Mouse (Mus musculus) neural tube, embryonic 15.5 days (tissue): ENCODE results near the gene Asb18. TPM values are rescaled to one million over a fixed set of nuclear protein-coding genes. Genes with fewer than 3 reads are reported as not detected.

ENCODE experiments used
- ATAC-seq: fragments of 200-750 bp; cut with Nextera tagmentation; 2 replicates; pipeline ENCODE4 v1.8.0; 2017; ENCODE audit warnings: mild to moderate bottlenecking, moderate TSS enrichment, moderate library complexity; ENCODE audit not compliant: low FRiP score
- H3K27ac ChIP-seq: fragments of 300-500 bp; sonication (generic); replicated peaks from 2 replicates; pipeline ENCODE4 v1.5.1; 2015; ENCODE audit warnings: mild to moderate bottlenecking, inconsistent platforms
- H3K27me3 ChIP-seq: fragments of 300-500 bp; sonication (generic); replicated peaks from 2 replicates; pipeline ENCODE4 v1.6.1; 2015; ENCODE audit warnings: inconsistent platforms
- H3K36me3 ChIP-seq: fragments of 300-500 bp; sonication (generic); 2 replicates; pipeline ENCODE4 v1.6.1; 2015; ENCODE audit warnings: inconsistent platforms
- H3K4me1 ChIP-seq: fragments of 300-500 bp; sonication (generic); 2 replicates; pipeline ENCODE4 v1.6.1; 2015; ENCODE audit warnings: inconsistent platforms
- H3K4me2 ChIP-seq: fragments of 300-500 bp; sonication (generic); 2 replicates; pipeline ENCODE4 v1.6.1; 2015; ENCODE audit warnings: inconsistent platforms, mild to moderate bottlenecking, moderate library complexity
- H3K4me3 ChIP-seq: fragments of 300-500 bp; sonication (generic); replicated peaks from 2 replicates; pipeline ENCODE4 v1.5.1; 2015; ENCODE audit warnings: mild to moderate bottlenecking, inconsistent platforms
- H3K9ac ChIP-seq: fragments of 300-500 bp; sonication (generic); replicated peaks from 2 replicates; pipeline ENCODE4 v1.6.1; 2015; ENCODE audit warnings: mild to moderate bottlenecking, inconsistent platforms
- H3K9me3 ChIP-seq: fragments of 300-500 bp; sonication (generic); replicated peaks from 2 replicates; pipeline ENCODE4 v1.6.1; 2016; ENCODE audit warnings: inconsistent platforms
- WGBS: fragments of 180-500 bp; shearing (Covaris S2); methylation state at CpG from one replicate; pipeline ENCODE4 v1.1.7; 2015; ENCODE audit warnings: mixed read lengths; 5-methylcytosine and 5-hydroxymethylcytosine counted together
- polyA plus RNA-seq: library from polyadenylated mRNA; unstranded; fragments of >200 nt; fragmentation: Nextera tagmentation; extraction: Ambion mirVana; gene quantifications from 2 replicates; pipeline ENCODE4 v1.2.1, GENCODE M21; 2015

Asb18 gene
- polyA plus RNA-seq, 1 experiment from 2014 or later, result 0.72 TPM

GRCm38 (mm10) chr1:89941701-89942381 lies 72.6 kb downstream of the Asb18 start:
- Histone ChIP-seq H3K4me1 (peaks cover 24% of the 10 kb centered on the region), H3K27ac (peak overlapping the region; percentile 74), H3K36me3 (no peaks in the 10 kb centered on the region), H3K27me3 (peaks cover 65% of the 10 kb centered on the region), H3K9ac (peak overlapping the region; percentile 41), H3K4me2 (peak overlapping the region; percentile 77), H3K9me3 (no peaks in the 10 kb centered on the region), H3K4me3 (peak overlapping the region; percentile 34)
- peak; percentile 29; the same call in 1 of the 2 replicates for ATAC-seq
- WGBS, result under 1% methylated on average over 40 of the region's 40 CpGs

- H3K36me3 ChIP-seq, result no peaks in the 10 kb centered on the region
- no peak overlapping the region for H3K4me3 ChIP-seq
- ATAC-seq, result no peak
- H3K27ac ChIP-seq, result peak overlapping the region; percentile 45; the same call in 1 of the 2 replicates
- H3K4me1 ChIP-seq, result peaks cover 25% of the 10 kb centered on the region
- H3K4me2 ChIP-seq, result peak overlapping the region; percentile 77
- H3K9ac ChIP-seq, result no peak overlapping the region
- H3K27me3 ChIP-seq, result peaks cover 70% of the 10 kb centered on the region
- WGBS, result 13% methylated on average over 15 of the region's 15 CpGs
- no peaks in the 10 kb centered on the region for H3K9me3 ChIP-seq
Observed at GRCm38 (mm10) chr1:89940961-89941524, 73.4 kb downstream of the Asb18 start.

- H3K4me3 ChIP-seq, result no peak overlapping the region
- ATAC-seq, result no peak
- H3K27me3 ChIP-seq, result peaks cover 70% of the 10 kb centered on the region
- H3K9ac ChIP-seq, result no peak overlapping the region
- no peaks in the 10 kb centered on the region for H3K36me3 ChIP-seq
- H3K4me1 ChIP-seq, result peaks cover 33% of the 10 kb centered on the region
- no peak overlapping the region for H3K27ac ChIP-seq
- 9% methylated on average over 34 of the region's 34 CpGs for WGBS
- H3K9me3 ChIP-seq, result no peaks in the 10 kb centered on the region
- H3K4me2 ChIP-seq, result peak overlapping the region; percentile 23
Observed at GRCm38 (mm10) chr1:89939981-89940726, 74.3 kb downstream of the Asb18 start.

- Histone ChIP-seq H3K27me3 (peaks cover 72% of the 10 kb centered on the region), H3K9ac (no peak overlapping the region), H3K36me3 (no peaks in the 10 kb centered on the region), H3K4me1 (peaks cover 33% of the 10 kb centered on the region), H3K9me3 (no peaks in the 10 kb centered on the region), H3K4me2 (no peak overlapping the region), H3K4me3 (no peak overlapping the region), H3K27ac (no peak overlapping the region)
- 41% methylated on average over 16 of the region's 16 CpGs for WGBS
- no peak for ATAC-seq
Observed at GRCm38 (mm10) chr1:89939596-89939960, 74.9 kb downstream of the Asb18 start.

- no peaks in the 10 kb centered on the region for H3K9me3 ChIP-seq
- peaks cover 72% of the 10 kb centered on the region for H3K27me3 ChIP-seq
- H3K4me1 ChIP-seq, result peaks cover 35% of the 10 kb centered on the region
- no peak for ATAC-seq
- H3K27ac ChIP-seq, result no peak overlapping the region
- no peak overlapping the region for H3K4me2 ChIP-seq
- H3K9ac ChIP-seq, result no peak overlapping the region
- no peaks in the 10 kb centered on the region for H3K36me3 ChIP-seq
- H3K4me3 ChIP-seq, result no peak overlapping the region
- WGBS, result 45% methylated on average over 16 of the region's 16 CpGs
Observed at GRCm38 (mm10) chr1:89938884-89939595, 75.4 kb downstream of the Asb18 start.

- no peak overlapping the region for H3K4me3 ChIP-seq
- WGBS, result 5% methylated on average over 29 of the region's 29 CpGs
- peaks cover 44% of the 10 kb centered on the region for H3K4me1 ChIP-seq
- peak overlapping the region; percentile 17 for H3K4me2 ChIP-seq
- no peaks in the 10 kb centered on the region for H3K9me3 ChIP-seq
- H3K27ac ChIP-seq, result 0 out of 2 replicates have a peak overlapping the region, but pooled peaks have one; percentile 19
- no peak overlapping the region for H3K9ac ChIP-seq
- no peaks in the 10 kb centered on the region for H3K36me3 ChIP-seq
- no peak for ATAC-seq
- peaks cover 80% of the 10 kb centered on the region for H3K27me3 ChIP-seq
Observed at GRCm38 (mm10) chr1:89935493-89936348, 78.7 kb downstream of the Asb18 start.

- Histone ChIP-seq H3K36me3 (no peaks in the 10 kb centered on the region), H3K4me2 (peak overlapping the region; percentile 17), H3K27ac (0 out of 2 replicates have a peak overlapping the region, but pooled peaks have one; percentile 1), H3K9ac (no peak overlapping the region), H3K4me3 (0 out of 2 replicates have a peak overlapping the region, but pooled peaks have one; percentile 2), H3K4me1 (peaks cover 47% of the 10 kb centered on the region), H3K27me3 (peaks cover 76% of the 10 kb centered on the region), H3K9me3 (no peaks in the 10 kb centered on the region)
- no peak for ATAC-seq
- 7% methylated on average over 19 of the region's 19 CpGs for WGBS
Observed at GRCm38 (mm10) chr1:89934316-89935260, 79.9 kb downstream of the Asb18 start.

GRCm38 (mm10) chr1:89933786-89934185 lies 80.7 kb downstream of the Asb18 start:
- peaks cover 54% of the 10 kb centered on the region for H3K4me1 ChIP-seq
- no peak for ATAC-seq
- H3K27ac ChIP-seq, result 0 out of 2 replicates have a peak overlapping the region, but pooled peaks have one; percentile 1

GRCm38 (mm10) chr1:89933028-89933427 lies 81.4 kb downstream of the Asb18 start:
- Histone ChIP-seq H3K9ac (no peak overlapping the region), H3K4me3 (0 out of 2 replicates have a peak overlapping the region, but pooled peaks have one; percentile 49), H3K36me3 (no peaks in the 10 kb centered on the region), H3K4me2 (peak overlapping the region; percentile 85), H3K27ac (no peak overlapping the region), H3K27me3 (peaks cover 68% of the 10 kb centered on the region), H3K9me3 (no peaks in the 10 kb centered on the region), H3K4me1 (peaks cover 58% of the 10 kb centered on the region)
- whole genome bisulfite sequencing, result 11% methylated on average over 6 of the region's 6 CpGs
- ATAC-seq, result no peak

More at GRCm38 (mm10) chr1:89933786-89934185, 80.7 kb downstream of the Asb18 start:
- H3K4me3 ChIP-seq, result 0 out of 2 replicates have a peak overlapping the region, but pooled peaks have one; percentile 2
- no peaks in the 10 kb centered on the region for H3K36me3 ChIP-seq
- no peaks in the 10 kb centered on the region for H3K9me3 ChIP-seq
- WGBS, result 2% methylated on average over 21 of the region's 21 CpGs
- peaks cover 68% of the 10 kb centered on the region for H3K27me3 ChIP-seq
- H3K9ac ChIP-seq, result no peak overlapping the region
- peak overlapping the region; percentile 17 for H3K4me2 ChIP-seq

GRCm38 (mm10) chr1:89932616-89933015 lies 81.8 kb downstream of the Asb18 start:
- 3% methylated on average over 16 of the region's 16 CpGs for WGBS
- no peak overlapping the region; the same call in 1 of the 2 replicates for H3K27ac ChIP-seq
- H3K9me3 ChIP-seq, result no peaks in the 10 kb centered on the region
- H3K4me1 ChIP-seq, result peaks cover 59% of the 10 kb centered on the region
- peak overlapping the region; percentile 49; the same call in 1 of the 2 replicates for H3K4me3 ChIP-seq
- H3K27me3 ChIP-seq, result peaks cover 69% of the 10 kb centered on the region
- ATAC-seq, result no peak
- H3K4me2 ChIP-seq, result peak overlapping the region; percentile 85
- H3K9ac ChIP-seq, result no peak overlapping the region
- H3K36me3 ChIP-seq, result no peaks in the 10 kb centered on the region
